Mouse (Mus musculus) ovary, postnatal 10 days (tissue): ENCODE measurements around the gene Snai1.

Experiments
- DNase-seq: peaks from one replicate; pipeline ENCODE4 v3.0.0; 2022; ENCODE audit warnings: low spot score

Snai1 gene

DNA sequence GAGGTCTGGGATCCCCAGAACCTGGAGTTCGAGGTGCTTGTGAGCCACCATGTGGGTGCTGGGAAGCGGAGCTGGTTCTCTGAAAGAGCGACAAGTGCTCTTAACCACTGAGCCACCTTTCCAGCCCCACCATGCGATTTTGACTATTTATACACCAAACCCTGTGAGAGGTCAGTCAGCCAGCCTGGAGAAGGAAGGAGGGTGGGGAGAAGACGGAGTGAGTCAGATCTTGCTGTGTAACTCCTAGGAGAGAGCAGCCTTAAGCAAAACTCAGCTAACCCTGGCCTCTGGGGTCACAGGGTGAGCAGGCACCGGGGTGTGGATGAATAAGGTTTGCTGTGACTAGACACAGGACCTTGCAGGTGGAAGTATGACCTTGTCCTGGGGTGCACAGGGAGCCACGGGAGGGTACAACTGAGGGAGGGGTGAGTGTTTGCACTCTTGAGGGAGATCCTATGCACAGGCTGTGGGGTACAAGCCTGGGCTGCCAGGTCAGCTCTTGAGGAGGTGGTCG lies 12.4 kb downstream of the Snai1 start:
- DNase-seq: no peak

DNA sequence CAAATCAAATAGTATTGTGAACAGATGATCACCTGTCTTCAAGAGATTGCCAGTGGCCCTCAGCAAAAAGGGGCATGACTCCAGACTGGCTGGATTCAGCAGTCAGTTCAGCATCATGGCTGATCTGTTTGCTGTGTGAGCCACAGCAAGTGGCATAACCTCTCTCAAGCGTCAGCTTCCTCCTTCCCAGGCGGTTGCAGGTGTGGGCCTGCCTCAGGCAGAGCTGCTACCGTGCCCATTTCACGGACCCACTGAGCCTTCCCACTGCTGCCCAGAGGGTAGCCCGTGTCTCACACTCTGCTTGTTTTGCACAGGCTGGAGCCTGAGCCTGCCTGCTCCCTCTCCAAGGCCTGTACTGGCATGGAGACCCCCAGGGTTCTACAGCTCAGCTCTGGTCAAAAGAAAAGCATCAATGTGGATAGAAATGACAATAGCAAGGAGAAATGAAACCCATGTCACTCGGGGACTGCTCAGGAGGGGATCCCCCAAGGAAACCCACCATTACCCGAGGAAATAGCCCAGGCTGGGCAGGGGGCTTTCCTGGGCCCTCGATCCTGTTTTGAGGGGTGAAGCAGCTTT lies 13.4 kb downstream of the Snai1 start:
- DNase-seq: no peak

DNA sequence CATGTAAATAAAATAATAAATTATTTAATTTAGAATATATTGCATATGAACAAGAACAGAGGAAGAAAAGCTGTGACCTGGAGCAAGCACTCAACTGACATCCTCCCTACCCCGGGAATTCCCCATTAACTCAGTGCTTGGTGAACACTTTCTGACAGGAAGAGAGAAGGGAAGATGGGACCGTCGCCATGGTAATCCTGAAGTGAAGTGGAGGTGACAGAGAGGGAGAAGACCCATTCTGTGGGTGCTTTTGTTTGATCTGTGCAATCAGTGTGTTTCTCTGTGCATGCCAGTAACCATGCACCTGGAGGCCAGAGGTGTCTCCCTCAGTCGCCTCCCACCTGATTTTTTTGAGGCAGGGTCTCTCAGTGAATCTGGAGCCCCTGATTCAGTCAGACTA lies 14.3 kb downstream of the Snai1 start:
- DNase-seq: no peak

DNA sequence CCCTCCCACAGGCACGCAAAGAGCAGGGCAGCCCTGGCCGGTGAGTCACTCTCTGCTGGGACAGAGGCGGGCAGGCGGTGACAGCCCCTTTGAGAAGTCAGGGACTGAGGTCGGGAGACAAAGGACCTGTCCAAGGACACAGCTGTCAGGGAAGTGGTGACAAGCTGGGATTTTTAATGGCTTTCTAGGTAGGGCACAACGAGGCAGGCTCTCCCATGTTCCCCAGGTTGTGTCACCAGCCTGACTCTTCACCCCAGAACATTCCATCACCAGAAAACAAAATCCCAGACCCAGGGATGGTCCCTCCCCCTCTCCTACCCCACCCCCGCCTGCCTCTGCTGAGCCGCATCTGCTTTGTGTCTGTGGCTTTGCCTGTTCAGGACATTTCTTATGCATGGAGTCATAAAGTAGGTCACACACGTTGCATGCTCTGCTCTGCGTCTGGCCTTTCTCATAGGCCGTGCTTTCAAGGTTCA lies 15.0 kb downstream of the Snai1 start:
- DNase-seq: no peak

DNA sequence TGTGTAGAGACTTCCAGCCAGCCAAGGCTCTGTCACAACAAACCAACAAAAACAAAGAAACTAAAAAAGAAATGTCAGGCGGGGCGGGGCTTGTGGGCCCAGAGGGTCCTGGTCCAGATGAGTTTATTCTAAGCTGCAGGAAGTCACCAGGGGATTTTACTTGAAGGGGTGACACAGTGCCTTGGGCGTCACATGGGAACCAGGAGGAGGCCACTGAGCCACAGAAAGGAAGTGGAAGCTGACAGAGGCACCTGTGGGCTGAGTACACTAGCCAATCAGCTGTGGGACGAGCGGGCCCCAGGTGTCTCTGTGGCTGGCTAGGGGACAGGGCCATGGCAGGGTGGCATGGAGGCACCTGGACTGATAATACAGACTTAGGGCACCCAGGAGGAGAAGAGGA lies 17.8 kb downstream of the Snai1 start:
- no peak for DNase-seq

DNA sequence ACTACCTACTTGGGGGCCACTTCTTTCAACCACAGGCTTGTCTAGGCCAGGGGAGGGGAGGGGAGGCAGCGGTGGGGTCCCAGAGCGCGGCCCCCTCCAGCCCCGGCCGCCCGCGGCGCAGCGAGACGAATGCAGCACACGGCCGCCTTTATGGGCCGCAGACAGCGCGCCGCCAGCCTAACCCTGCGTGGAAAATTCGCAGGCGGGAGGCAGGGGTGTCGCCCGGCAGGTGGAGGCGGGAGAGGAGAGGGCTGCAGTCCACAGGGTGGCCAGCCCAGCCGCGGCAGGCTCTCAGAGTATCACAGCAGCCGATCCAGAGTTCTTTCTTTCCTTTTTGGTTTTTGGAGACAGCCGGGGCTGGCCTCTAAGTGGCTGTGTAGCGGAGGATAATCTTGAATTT lies 21.4 kb downstream of the Snai1 start:
- no peak for DNase-seq

DNA sequence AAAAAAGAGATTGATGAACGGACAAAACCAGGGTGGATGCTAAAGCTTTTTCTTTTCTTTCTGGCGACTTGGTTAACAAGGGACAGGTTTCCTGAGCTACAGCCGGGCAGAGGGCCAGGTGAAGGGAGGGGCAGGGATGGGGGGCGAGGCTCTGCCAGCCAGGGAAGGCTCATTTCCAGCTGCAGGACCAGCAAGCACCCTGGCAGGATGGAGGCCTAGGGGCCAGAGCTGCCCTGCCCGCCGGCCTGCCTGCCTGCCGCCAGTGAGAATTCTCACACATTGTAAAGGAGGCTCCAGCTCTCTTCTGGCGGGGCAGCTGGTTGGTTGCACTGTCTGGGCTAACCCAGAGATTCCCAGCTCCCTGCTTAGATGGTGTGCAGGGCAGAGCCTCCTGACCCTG lies 24.1 kb downstream of the Snai1 start:
- DNase-seq: no peak

DNA sequence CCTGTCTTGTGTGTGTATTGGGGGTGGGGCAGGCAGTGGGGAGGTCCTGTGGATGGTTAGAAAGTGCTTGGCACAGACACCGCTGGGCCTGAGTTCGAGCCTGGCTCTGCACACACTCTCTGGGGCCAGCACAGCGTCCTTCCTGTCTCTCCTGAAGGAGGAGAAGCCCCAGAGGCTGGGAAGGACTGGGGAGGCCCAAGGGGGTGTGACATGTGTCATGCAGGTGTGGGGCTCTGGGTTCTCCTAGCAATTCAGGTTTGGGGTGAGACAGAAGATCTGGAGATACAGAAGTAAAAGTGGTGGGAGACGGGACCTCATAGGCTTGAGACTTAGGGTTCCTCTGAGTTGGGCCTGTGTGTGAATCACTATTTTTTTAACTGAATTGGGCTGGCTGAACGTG lies 25.0 kb downstream of the Snai1 start:
- DNase-seq: no peak

DNA sequence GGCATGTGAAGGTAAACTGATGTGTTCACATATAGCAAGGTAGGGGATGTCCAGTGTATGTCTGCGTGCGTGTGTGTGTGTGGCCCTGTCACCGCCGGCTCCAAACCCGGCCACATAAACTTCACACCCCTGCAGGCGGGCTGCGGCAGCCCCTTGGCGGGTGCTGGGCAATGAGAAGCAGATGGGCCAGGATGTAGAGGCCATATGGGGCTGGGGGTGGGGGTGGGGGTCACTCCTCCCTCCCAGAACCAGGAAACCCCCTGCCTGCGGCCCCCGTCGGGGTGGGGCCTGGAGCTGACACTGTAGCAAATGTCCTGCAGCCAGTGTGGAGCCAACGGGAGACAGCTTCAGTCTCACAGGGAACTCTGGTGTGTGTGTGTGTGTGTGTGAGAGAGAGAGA lies 25.7 kb downstream of the Snai1 start:
- no peak for DNase-seq

DNA sequence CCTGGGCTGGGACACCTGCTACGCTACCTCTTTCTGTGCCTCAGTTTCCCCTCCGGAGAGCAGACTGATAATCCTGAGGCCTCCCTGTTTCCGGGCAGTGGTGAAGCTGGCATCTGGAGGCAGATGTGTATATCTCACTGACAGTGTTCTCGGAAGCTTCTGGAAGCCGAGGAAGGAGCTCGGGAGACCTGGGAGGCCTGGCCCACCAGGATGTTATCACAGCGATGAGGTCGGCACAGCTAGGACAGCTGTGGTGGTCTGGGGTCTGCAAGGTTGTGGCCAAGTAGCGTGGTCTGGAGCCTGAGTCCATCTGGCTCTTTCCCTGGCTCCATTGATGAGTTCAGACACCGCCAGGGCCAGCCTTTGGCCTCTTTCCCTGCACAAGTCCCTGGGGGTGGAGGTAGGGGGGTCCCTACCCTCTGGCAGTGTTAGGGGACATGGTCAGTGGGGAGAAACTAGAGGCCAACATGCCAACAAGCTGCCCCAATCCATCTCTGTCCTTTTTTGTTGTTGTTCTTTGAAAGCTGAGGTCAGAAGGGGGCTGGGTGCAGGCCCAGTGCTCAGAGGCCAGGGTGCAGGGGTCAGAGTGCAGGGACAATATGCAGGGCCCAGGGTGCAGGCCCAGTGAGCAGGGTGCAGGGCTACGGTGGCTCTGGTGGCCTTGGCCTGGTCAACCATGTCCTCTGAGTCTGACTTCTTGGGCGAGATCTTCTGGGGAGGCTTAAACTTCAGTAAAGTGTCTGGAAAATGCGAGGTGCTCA lies 26.7 kb downstream of the Snai1 start:
- DNase-seq: no peak

DNA sequence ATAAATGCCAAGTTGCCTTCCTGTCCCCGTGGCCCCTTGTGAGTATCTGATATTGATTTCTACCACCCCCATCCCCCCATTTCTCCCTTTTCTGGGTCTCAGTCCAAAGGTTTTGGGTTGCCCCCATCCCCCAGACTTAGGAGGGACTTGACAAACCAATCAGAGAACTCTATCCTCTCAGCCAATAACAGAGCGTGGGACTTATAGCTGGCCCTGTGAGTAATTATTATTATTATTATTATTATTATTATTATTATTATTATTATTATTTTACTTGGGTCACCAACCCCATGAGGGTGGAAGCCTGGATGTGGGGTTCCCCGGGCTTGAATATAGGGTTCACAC lies 27.3 kb downstream of the Snai1 start:
- DNase-seq: no peak

DNA sequence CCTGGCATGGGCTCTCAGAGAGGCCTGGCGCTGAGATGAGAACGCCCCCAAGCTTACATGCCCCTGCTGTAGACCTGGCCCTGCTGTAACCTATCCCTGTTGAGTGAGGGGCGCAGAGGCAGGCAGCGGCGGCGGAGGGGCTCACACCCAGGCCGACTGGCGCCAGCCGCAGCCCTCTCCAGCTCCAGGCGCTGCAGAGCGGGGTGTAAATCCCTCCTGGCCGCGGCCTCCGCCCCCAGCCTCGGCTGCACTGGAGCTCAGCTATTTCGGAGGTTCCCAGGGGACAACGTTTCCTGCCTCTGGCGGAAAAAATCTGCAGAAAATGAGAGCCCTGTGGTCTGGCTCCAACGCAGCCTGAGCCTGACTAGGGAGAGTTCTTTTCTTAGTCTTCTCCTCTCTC lies 27.7 kb downstream of the Snai1 start:
- DNase-seq: no peak

DNA sequence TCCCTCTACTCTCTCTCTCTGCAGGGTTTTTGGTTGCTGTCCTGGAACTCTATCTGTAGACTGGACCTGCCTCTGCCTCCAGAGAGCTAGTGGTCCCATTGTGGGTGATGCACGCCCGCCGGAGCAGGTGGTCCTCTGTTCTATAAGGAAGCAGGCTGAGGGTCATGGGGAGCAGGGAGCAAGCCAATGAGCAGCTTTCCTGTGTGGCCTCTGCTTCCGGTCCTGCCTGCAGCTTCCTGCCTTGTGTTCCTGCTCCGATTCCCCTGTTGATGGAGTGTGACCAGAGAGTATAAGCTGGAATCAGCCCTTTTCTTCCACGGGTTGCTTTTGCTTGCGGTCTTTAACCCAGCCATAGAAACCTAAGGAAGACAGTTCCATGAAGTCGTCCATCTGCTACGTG lies 30.1 kb downstream of the Snai1 start:
- no peak for DNase-seq

DNA sequence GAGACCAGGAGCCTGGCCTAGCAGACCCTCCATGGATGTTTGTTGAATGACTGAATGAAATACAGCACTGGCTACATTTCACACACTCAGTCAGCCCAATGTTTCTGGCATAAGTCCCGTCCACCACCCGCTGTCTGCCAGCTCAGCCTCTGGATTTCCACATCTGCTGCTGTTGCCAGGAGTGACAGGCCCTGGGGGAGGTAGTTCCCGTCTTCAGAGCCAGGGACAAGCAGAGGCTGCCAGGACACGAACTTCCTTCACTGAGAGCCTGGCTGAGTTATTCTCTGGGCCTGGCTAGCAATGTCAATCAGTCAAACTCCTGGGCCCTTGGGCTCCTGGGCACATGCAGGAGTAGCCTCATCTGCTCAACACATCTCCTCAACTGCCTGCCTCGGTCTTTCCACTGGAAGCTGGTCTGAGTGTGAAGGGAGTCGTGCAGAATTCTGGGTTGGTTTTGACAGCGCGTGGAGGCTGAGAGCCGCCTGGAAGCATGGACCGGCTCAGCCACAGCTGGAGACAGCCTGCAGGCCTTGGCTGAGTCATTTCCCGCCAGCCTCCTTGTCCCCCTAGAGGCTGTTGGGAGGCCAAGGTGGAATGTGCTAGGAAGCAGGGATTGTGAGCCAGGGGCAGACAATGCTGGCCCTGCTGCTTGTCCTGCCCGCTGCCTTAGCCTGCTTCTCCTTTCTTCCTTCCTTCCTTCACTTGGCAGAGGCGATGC lies 32.1 kb downstream of the Snai1 start:
- DNase-seq: no peak

DNA sequence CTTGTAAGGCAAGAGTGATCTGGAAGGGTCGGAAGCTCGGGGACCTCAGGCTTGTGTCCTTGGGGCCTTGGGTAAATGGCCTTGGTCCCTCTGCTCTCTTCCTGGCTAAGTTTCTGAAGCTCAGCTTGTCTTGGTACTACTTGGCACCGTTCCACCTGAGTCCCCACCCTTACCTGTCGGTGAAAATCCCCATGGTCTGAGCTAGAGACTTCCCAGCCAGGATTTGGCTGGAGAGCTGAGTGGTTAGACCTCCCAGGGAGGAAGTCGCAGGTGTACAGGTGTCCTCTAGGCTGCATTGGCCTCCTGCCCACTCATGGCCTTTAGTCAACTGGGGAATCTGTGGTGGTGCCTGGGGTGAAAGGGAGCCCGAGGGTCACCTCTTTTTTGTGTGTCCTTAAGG lies 32.8 kb downstream of the Snai1 start:
- DNase-seq: no peak

DNA sequence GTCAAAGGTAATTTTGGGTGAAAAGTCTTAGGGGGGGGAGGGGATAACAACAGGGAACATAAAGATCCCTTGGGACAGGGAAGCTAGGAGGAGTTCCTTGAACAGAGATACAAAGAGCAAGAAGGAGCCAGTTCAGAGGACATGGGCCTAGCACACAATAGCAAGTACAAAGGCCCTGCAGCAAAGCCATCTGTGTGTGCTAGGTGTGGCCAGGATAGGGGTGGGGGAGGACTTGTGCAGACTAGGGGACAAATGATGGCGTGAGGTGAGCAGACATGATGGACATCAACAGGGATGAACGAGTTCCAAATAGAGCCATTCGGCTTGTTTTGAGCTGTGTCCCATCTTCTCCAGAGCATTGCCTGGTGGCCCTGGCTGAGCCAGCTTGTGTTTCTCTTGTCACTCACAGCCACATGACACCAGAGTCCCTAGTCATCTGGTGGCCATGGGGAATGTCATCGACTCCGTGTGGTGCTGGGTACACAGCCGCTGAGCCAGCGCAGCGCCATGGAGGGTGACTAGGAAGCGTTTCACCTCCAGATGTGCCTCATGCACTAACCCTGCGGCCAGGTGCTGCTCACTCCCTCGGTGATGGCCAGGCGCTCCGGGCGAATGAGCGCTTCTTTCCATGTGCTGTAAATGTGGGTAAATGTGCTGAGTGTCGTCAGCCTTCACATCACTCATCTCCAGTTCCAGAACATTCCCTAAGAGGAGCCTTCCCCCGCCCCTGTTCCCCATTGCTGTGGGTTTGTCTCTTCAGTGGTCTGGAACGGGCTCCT lies 33.6 kb downstream of the Snai1 start:
- no peak for DNase-seq

DNA sequence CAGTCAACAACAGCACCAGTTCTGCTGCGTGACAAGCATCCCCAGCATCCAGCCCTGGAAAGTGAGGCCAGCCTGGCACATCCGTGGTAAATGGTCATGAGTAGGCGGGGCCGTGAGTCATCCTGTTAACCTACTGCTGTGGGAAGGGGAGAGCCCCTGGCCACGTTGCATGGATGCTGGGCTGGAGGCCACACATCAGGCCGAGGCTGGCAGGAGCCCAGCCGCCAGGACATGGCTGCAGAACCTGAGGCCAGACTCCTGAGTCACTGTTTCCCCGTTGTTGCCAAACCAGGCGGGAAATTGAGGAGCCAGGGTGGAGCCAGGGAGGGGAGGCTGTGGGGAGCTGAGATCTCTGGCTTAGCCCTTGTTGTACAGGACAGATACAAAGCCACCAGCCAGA lies 36.8 kb downstream of the Snai1 start:
- no peak for DNase-seq

DNA sequence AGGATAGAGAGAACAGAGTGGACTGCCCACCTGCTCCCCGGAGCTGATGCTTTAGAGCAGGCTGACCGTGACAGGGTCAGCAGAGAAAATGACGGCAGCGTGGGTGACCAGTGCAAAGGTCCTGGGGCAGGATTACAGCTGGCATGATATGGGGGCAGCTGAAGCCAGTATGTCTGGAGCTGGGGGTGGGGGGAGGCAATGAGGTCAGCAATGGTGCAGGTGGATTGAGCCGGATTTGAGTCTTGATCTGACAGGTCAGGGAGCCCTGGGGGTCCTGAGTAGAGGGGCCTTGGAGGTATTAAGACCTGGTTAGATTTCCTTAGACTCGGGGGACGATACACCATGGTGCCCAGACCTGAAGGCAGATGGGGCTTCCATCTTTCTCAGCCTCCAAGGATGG lies 37.6 kb downstream of the Snai1 start:
- no peak for DNase-seq

DNA sequence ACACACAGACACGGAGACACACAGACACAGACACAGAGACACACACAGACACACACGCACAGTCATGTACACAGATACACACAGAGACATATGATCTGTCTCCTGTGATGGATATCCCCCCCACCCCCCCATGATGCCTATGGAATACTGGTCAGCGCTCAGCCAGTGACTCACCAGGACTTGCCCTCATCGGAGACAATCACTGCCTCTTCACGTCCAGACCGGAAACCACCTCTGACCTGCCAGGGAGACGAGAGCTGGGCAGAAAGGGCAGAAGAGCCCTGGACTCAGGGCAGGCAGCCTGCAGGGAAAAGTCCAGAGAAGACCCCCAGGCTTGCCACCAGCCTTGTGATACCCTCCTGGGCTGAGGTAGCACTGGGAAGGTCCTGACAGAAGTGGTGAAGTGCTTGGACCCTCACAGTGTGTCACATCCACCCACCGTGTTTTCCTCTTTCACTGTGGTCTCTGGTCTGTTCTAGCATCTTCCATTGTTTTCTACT lies 38.2 kb downstream of the Snai1 start:
- DNase-seq: no peak

DNA sequence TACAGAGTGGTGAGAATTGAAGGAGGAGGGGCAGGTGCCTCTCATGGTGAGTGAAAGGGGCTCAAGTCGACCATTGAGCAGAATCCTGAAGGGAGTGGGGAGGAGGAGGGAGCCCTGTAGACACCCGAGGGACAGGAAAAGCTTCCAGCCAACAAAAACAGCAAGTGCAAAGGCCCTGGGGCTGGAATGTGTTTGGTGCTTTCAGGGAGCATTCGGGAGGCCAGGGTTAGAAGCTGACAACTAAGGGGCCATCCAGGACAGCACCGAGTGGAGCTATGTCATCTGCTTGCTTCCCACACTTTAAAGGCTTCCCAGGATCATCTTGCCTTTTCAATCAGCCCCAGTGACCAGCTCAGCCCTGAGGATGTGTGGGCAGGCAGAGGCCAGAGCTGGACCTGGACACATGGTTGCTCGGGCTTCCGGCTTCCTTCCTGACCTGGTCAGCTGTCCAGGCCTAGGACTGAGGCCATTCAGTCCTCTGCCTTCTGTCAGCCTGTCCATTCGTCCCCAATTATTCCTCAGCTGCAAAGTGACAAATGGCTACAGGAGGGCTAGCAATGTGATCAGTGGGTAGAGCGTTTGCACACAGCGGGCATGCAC lies 39.3 kb downstream of the Snai1 start:
- DNase-seq: no peak

DNA sequence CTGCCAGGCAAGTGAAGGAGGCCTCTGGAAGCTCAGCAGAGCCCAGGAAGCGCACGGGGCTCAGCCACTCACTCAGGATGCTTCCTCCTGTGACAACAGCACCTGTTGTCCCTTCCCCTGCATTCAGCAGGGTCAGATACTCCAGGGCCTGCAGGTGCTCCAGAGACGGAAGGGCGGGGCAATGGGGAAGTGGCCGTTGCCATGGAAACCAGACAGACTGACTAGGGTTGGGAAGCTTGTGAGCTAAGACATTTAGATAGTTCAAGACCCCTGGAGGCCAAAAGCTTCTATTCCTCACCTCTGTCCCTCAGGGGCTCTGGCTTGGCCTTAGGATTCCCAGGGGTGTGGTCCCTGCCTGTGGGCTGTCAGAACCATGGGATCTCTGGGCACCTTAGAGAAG lies 40.5 kb downstream of the Snai1 start:
- no peak for DNase-seq
